Mouse (Mus musculus) thymus, postnatal 4 days (tissue): ENCODE data around the gene Cage1.
A peak's percentile ranks its signal among the peaks of the same experiment; 100 is the strongest.

Experiments
- DNase-seq: peaks from one replicate; pipeline ENCODE4 v3.0.0; 2021

Gene Cage1

GRCm38 (mm10) chr13:37964128-37965087 lies 72.5 kb downstream of the Cage1 start:
- no peak for DNase-seq

- DNase-seq: peak; percentile 86
Observed at GRCm38 (mm10) chr13:37963354-37964007, 73.4 kb downstream of the Cage1 start.

GRCm38 (mm10) chr13:37962541-37962940 lies 74.3 kb downstream of the Cage1 start:
- DNase-seq: no peak

GRCm38 (mm10) chr13:37959936-37960335 lies 76.9 kb downstream of the Cage1 start:
- DNase-seq: no peak

- no peak for DNase-seq
Observed at GRCm38 (mm10) chr13:37959239-37959907, 77.5 kb downstream of the Cage1 start.

- no peak for DNase-seq
Observed at GRCm38 (mm10) chr13:37958498-37959238, 78.2 kb downstream of the Cage1 start.
